Mouse (Mus musculus): ENCODE data around the gene Hoxa9. TPM values are rescaled to one million over a fixed set of nuclear protein-coding genes. Genes with fewer than 3 reads are reported as not detected.
A peak's percentile ranks its signal among the peaks of the same experiment; 100 is the strongest.

The Hoxa9 gene
- total RNA-seq, 1 experiment from 2014 or later = not detected

DNA sequence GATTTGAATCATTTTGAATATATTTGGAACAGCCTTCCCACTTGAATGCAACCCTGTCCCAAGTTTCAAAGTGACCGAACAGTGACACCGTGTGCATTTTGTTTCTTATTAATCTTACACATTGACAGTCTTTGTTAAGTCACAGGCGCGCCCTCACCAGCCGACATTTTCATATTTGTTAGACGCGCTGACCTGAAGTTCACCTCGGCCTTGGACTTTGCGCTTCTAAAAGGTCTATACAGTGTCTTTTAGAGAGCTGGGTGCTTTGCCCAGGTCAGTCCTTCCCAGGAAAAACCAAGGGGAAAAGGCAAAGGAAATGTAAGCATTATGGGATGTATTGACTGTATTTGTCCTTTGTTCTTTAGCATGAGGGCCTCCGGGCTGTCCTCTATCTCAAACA, 36.2 kb downstream of the Hoxa9 start:
- no peak for ATAC-seq (replicated peaks; ENCODE audit: insufficient number of reproducible peaks, low FRiP score, low TSS enrichment, poor library complexity, severe bottlenecking)

- peak; percentile 77 for ATAC-seq (replicated peaks; ENCODE audit: insufficient number of reproducible peaks, low FRiP score, low TSS enrichment, poor library complexity, severe bottlenecking)
Observed at GRCm38 (mm10) chr6:52191860-52192550, 38.9 kb downstream of the Hoxa9 start.

- ATAC-seq (replicated peaks; ENCODE audit: insufficient number of reproducible peaks, low FRiP score, low TSS enrichment, poor library complexity, severe bottlenecking) = no peak
Observed at GRCm38 (mm10) chr6:52190906-52191810, 39.7 kb downstream of the Hoxa9 start, which contains the start of gene Hoxa4. Hoxa4 (minus strand) TSS chr6:52191753.

GRCm38 (mm10) chr6:52190410-52190809, 40.5 kb downstream of the Hoxa9 start:
- no peak for ATAC-seq (replicated peaks; ENCODE audit: insufficient number of reproducible peaks, low FRiP score, low TSS enrichment, poor library complexity, severe bottlenecking)

DNA sequence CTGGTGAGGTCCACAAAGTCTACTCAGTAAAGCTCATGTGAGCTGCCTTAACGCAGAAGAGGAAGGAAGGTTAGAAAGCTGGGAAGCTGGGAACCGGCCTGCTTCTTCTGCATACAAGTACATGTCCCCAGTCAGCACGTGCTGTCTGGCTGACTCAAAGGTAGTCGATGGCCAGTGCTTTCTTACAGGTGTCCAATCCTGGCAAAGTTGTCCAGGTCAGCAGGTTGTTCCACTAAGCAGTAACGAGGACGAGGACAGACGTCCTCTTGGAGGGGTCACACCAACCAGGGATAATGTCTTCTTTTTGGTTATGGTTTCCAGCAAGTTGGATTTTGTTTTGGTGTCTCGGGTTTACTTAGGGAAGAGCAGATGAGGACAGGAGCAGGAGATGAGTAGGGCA, 41.0 kb downstream of the Hoxa9 start:
- ATAC-seq (replicated peaks; ENCODE audit: insufficient number of reproducible peaks, low FRiP score, low TSS enrichment, poor library complexity, severe bottlenecking) = no peak

DNA sequence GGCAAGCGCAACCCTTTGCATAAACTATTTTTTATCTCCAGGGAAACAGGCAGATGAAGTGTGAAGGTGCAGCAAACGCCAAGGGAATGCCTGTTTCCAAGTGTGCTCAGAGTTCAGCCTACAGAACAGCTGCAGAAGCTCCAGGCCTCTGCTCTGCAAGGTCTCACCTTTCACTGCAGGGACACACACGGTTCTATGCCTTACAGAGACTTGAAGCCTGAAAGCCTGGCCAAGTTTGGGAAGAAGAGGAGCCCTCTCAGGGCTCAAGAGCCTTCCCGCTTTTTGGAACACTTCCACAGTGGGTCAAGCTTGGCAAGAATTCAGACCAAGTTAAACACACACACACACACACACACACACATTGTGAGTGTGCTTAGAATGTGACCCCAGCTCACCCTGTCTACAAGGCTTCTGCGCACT, 41.7 kb downstream of the Hoxa9 start:
- no peak for ATAC-seq (replicated peaks; ENCODE audit: insufficient number of reproducible peaks, low FRiP score, low TSS enrichment, poor library complexity, severe bottlenecking)

- ATAC-seq (replicated peaks; ENCODE audit: insufficient number of reproducible peaks, low FRiP score, low TSS enrichment, poor library complexity, severe bottlenecking) = no peak
Observed at GRCm38 (mm10) chr6:52186500-52186899, 44.4 kb downstream of the Hoxa9 start.

- no peak for ATAC-seq (replicated peaks; ENCODE audit: insufficient number of reproducible peaks, low FRiP score, low TSS enrichment, poor library complexity, severe bottlenecking)
Observed at GRCm38 (mm10) chr6:52185834-52186233, 45.1 kb downstream of the Hoxa9 start.

GRCm38 (mm10) chr6:52185222-52185621, 45.7 kb downstream of the Hoxa9 start:
- no peak for ATAC-seq (replicated peaks; ENCODE audit: insufficient number of reproducible peaks, low FRiP score, low TSS enrichment, poor library complexity, severe bottlenecking)

GRCm38 (mm10) chr6:52184668-52185067, 46.2 kb downstream of the Hoxa9 start:
- ATAC-seq (replicated peaks; ENCODE audit: insufficient number of reproducible peaks, low FRiP score, low TSS enrichment, poor library complexity, severe bottlenecking) = no peak

GRCm38 (mm10) chr6:52183311-52184080, 47.4 kb downstream of the Hoxa9 start:
- ATAC-seq (replicated peaks; ENCODE audit: insufficient number of reproducible peaks, low FRiP score, low TSS enrichment, poor library complexity, severe bottlenecking) = no peak

DNA sequence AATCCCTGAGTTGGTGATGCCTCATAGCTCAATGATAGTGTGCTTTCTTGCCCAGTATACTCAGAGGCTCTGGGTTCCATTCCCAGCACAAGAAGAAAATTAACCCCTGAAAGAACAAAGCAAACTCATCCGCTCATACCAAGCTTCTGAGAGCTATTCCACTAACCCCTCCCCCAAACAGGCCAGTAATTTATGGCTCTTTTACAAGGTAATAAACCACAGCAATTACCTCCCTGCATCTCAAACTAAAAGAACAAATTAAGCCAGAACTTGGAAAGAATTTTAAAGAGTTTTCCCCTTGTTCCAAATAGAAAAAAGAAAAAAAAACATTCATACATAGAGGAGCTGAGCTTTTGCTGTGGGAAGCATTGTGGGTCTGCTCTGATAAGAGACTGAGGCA, 48.1 kb downstream of the Hoxa9 start:
- ATAC-seq (replicated peaks; ENCODE audit: insufficient number of reproducible peaks, low FRiP score, low TSS enrichment, poor library complexity, severe bottlenecking) = no peak

GRCm38 (mm10) chr6:52182030-52182429, 48.9 kb downstream of the Hoxa9 start:
- ATAC-seq (replicated peaks; ENCODE audit: insufficient number of reproducible peaks, low FRiP score, low TSS enrichment, poor library complexity, severe bottlenecking) = no peak

- ATAC-seq (replicated peaks; ENCODE audit: insufficient number of reproducible peaks, low FRiP score, low TSS enrichment, poor library complexity, severe bottlenecking) = no peak
Observed at GRCm38 (mm10) chr6:52180726-52181125, 50.2 kb downstream of the Hoxa9 start.

GRCm38 (mm10) chr6:52180213-52180710, 50.6 kb downstream of the Hoxa9 start:
- ATAC-seq (replicated peaks; ENCODE audit: insufficient number of reproducible peaks, low FRiP score, low TSS enrichment, poor library complexity, severe bottlenecking) = no peak

DNA sequence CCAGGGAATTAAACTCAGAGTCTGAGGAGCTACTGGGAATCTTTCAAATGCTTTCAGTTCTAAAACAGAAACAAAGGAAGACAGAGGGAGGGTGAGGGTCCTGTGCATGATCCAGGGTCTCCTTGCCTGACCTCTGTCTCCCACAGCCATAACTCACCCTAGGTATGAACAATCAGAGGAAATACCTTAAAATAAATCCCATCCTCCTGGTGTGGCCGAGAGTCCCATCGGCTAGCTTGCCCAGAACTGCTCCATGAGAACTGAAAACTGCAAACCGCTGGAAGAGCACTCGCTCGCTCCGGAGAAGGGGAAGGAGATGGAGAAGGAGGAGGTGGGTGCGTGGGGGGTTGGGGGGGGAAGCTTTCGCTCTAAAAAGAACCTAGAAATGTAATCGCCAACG, 51.2 kb downstream of the Hoxa9 start:
- ATAC-seq (replicated peaks; ENCODE audit: insufficient number of reproducible peaks, low FRiP score, low TSS enrichment, poor library complexity, severe bottlenecking) = no peak

- ATAC-seq (replicated peaks; ENCODE audit: insufficient number of reproducible peaks, low FRiP score, low TSS enrichment, poor library complexity, severe bottlenecking) = no peak
Observed at GRCm38 (mm10) chr6:52178918-52179665, 51.8 kb downstream of the Hoxa9 start.

- ATAC-seq (replicated peaks; ENCODE audit: insufficient number of reproducible peaks, low FRiP score, low TSS enrichment, poor library complexity, severe bottlenecking) = no peak
Observed at GRCm38 (mm10) chr6:52177806-52178205, 53.1 kb downstream of the Hoxa9 start.

Data from monocyte, adult 5-6 weeks (primary cell).